Mouse (Mus musculus) heart, embryonic 11.5 days (tissue): ENCODE data around the gene Rragd. TPM values are rescaled to one million over a fixed set of nuclear protein-coding genes. Genes with fewer than 3 reads are reported as not detected.

Experiments used
- ATAC-seq: fragments of 200-750 bp; cut with Nextera tagmentation; replicated peaks from 2 replicates; pipeline ENCODE4 v1.8.0; 2017; ENCODE audit warnings: moderate library complexity; ENCODE audit not compliant: insufficient number of reproducible peaks, low FRiP score, low TSS enrichment
- H3K27ac ChIP-seq: fragments of 300-500 bp; sonication (generic); 2 replicates; pipeline ENCODE4 v1.5.1; 2014; ENCODE audit warnings: mild to moderate bottlenecking, low read depth, low read length
- H3K27me3 ChIP-seq: fragments of 300-500 bp; sonication (generic); 2 replicates; pipeline ENCODE4 v1.6.1; 2014; ENCODE audit warnings: mild to moderate bottlenecking, low read length, mixed read lengths; ENCODE audit not compliant: control insufficient read depth, insufficient read depth
- H3K36me3 ChIP-seq: fragments of 300-500 bp; sonication (generic); 2 replicates; pipeline ENCODE4 v1.6.1; 2014; ENCODE audit warnings: mild to moderate bottlenecking, low read length, moderate library complexity, mixed read lengths; ENCODE audit not compliant: control insufficient read depth, insufficient read depth
- H3K4me1 ChIP-seq: fragments of 300-500 bp; sonication (generic); 2 replicates; pipeline ENCODE4 v1.6.1; 2014; ENCODE audit warnings: low read length; ENCODE audit not compliant: control insufficient read depth, insufficient read depth
- H3K4me2 ChIP-seq: fragments of 300-500 bp; sonication (generic); 2 replicates; pipeline ENCODE4 v1.6.1; 2014; ENCODE audit warnings: mild to moderate bottlenecking, moderate library complexity
- H3K4me3 ChIP-seq: fragments of 300-500 bp; sonication (generic); 2 replicates; pipeline ENCODE4 v1.5.1; 2014; ENCODE audit warnings: low read depth, low read length
- H3K9ac ChIP-seq: fragments of 300-500 bp; sonication (generic); 2 replicates; pipeline ENCODE4 v1.6.1; 2014; ENCODE audit warnings: mild to moderate bottlenecking, low read depth, low read length, moderate library complexity
- H3K9me3 ChIP-seq: fragments of 300-500 bp; sonication (generic); replicated peaks from 2 replicates; pipeline ENCODE4 v1.6.1; 2016; ENCODE audit warnings: low read length; ENCODE audit not compliant: control insufficient read depth
- WGBS: fragments of 180-500 bp; shearing (Covaris S2); extraction: QIAGEN DNeasy Blood & Tissue Kit; methylation state at CpG from one replicate; pipeline ENCODE4 v1.1.7; 2014; ENCODE audit not compliant: insufficient replicate concordance; 5-methylcytosine and 5-hydroxymethylcytosine counted together
- polyA plus RNA-seq: library from polyadenylated mRNA; unstranded; fragments of >200 nt; fragmentation: Nextera tagmentation; extraction: Ambion mirVana; gene quantifications from 2 replicates; pipeline ENCODE4 v1.2.1, GENCODE M21; 2014

Rragd gene
- polyA plus RNA-seq, 1 experiment from 2014 or later: 54.1 TPM

- H3K4me1 ChIP-seq: no peaks in the 10 kb centered on the region
- WGBS: 78% methylated on average over 4 of the region's 4 CpGs
- no peak overlapping the region for H3K4me2 ChIP-seq
- no peaks in the 10 kb centered on the region for H3K27me3 ChIP-seq
- H3K9me3 ChIP-seq: no peaks in the 10 kb centered on the region
- no peak overlapping the region for H3K9ac ChIP-seq
- H3K36me3 ChIP-seq: peaks cover 16% of the 10 kb centered on the region
- no peak for ATAC-seq
- no peak overlapping the region for H3K27ac ChIP-seq
- H3K4me3 ChIP-seq: no peak overlapping the region
Measured at GRCm38 (mm10) chr4:33012484-33012883, 29.6 kb downstream of the Rragd start.

- Histone ChIP-seq H3K27ac (no peak overlapping the region), H3K4me2 (no peak overlapping the region), H3K4me3 (no peak overlapping the region), H3K27me3 (no peaks in the 10 kb centered on the region), H3K9ac (no peak overlapping the region), H3K36me3 (peaks cover 14% of the 10 kb centered on the region), H3K9me3 (no peaks in the 10 kb centered on the region), H3K4me1 (no peaks in the 10 kb centered on the region)
- 51% methylated on average over 9 of the region's 9 CpGs for WGBS
- ATAC-seq: peak; percentile 52; the same call in 1 of the 2 replicates
Measured at GRCm38 (mm10) chr4:33018361-33018999, 35.6 kb downstream of the Rragd start.

- Histone ChIP-seq H3K4me1 (no peaks in the 10 kb centered on the region), H3K9me3 (no peaks in the 10 kb centered on the region), H3K36me3 (0 out of 2 replicates have a peak, but pooled peaks cover 3% of the 10 kb centered on the region), H3K27ac (no peak overlapping the region), H3K4me2 (no peak overlapping the region), H3K27me3 (no peaks in the 10 kb centered on the region), H3K9ac (no peak overlapping the region), H3K4me3 (no peak overlapping the region)
- 44% methylated on average over 8 of the region's 8 CpGs for WGBS
- no peak for ATAC-seq
Measured at GRCm38 (mm10) chr4:33024420-33024819, 41.6 kb downstream of the Rragd start.

- 89% methylated on average over 7 of the region's 7 CpGs for WGBS
- H3K4me2 ChIP-seq: no peak overlapping the region
- H3K36me3 ChIP-seq: no peaks in the 10 kb centered on the region
- no peaks in the 10 kb centered on the region for H3K27me3 ChIP-seq
- peaks cover 8% of the 10 kb centered on the region for H3K4me1 ChIP-seq
- no peak overlapping the region for H3K27ac ChIP-seq
- H3K9me3 ChIP-seq: no peaks in the 10 kb centered on the region
- ATAC-seq: no peak
- no peak overlapping the region for H3K4me3 ChIP-seq
- H3K9ac ChIP-seq: no peak overlapping the region
Measured at GRCm38 (mm10) chr4:33029104-33029503, 46.3 kb downstream of the Rragd start.

GRCm38 (mm10) chr4:33030264-33031194 lies 47.7 kb downstream of the Rragd start:
- peak; percentile 65 for ATAC-seq
- peak overlapping the region; percentile 82 for H3K27ac ChIP-seq
- H3K36me3 ChIP-seq: peaks cover 3% of the 10 kb centered on the region
- peaks cover 8% of the 10 kb centered on the region for H3K4me1 ChIP-seq
- H3K27me3 ChIP-seq: no peaks in the 10 kb centered on the region
- WGBS: 2% methylated on average over 55 of the region's 55 CpGs
- peak overlapping the region; percentile 95 for H3K9ac ChIP-seq
- H3K9me3 ChIP-seq: peaks cover 3% of the 10 kb centered on the region; the same call in 1 of the 2 replicates
- peak overlapping the region; percentile 73 for H3K4me3 ChIP-seq
- peak overlapping the region; percentile 62 for H3K4me2 ChIP-seq

GRCm38 (mm10) chr4:33031195-33031960 lies 48.5 kb downstream of the Rragd start, which contains the start of gene Ube2j1:
Gene Ube2j1 (plus strand): TSS chr4:33031416.
- WGBS: under 1% methylated on average over 97 of the region's 123 CpGs
- H3K4me3 ChIP-seq: peak within 1 kb of the TSS; percentile 73

GRCm38 (mm10) chr4:33032045-33032444 lies 49.2 kb downstream of the Rragd start:
- H3K4me3 ChIP-seq: peak overlapping the region; percentile 73
- peak overlapping the region; percentile 82 for H3K27ac ChIP-seq
- peaks cover 6% of the 10 kb centered on the region for H3K36me3 ChIP-seq
- no peak for ATAC-seq
- no peaks in the 10 kb centered on the region for H3K27me3 ChIP-seq
- peaks cover 5% of the 10 kb centered on the region; the same call in 1 of the 2 replicates for H3K9me3 ChIP-seq
- H3K9ac ChIP-seq: peak overlapping the region; percentile 95
- peak overlapping the region; percentile 62 for H3K4me2 ChIP-seq
- 27% methylated on average over 4 of the region's 4 CpGs for WGBS
- peaks cover 8% of the 10 kb centered on the region for H3K4me1 ChIP-seq

More at GRCm38 (mm10) chr4:33031195-33031960, 48.5 kb downstream of the Rragd start, which contains the start of gene Ube2j1:
- Histone ChIP-seq H3K27ac (peak within 1 kb of the TSS; percentile 82), H3K4me1 (peaks cover 8% of the 10 kb centered on the region), H3K36me3 (peaks cover 6% of the 10 kb centered on the region), H3K4me2 (peak within 1 kb of the TSS; percentile 62), H3K9me3 (peaks cover 5% of the 10 kb centered on the region; the same call in 1 of the 2 replicates), H3K27me3 (no peaks in the 10 kb centered on the region), H3K9ac (peak within 1 kb of the TSS; percentile 95)
- peak; percentile 97 for ATAC-seq

GRCm38 (mm10) chr4:33033515-33033914 lies 50.7 kb downstream of the Rragd start:
- H3K9ac ChIP-seq: no peak overlapping the region
- peaks cover 6% of the 10 kb centered on the region for H3K36me3 ChIP-seq
- 41% methylated on average over 6 of the region's 6 CpGs for whole genome bisulfite sequencing
- H3K27ac ChIP-seq: no peak overlapping the region
- no peak for ATAC-seq
- H3K9me3 ChIP-seq: peaks cover 5% of the 10 kb centered on the region; the same call in 1 of the 2 replicates
- H3K4me3 ChIP-seq: no peak overlapping the region
- H3K27me3 ChIP-seq: no peaks in the 10 kb centered on the region
- H3K4me2 ChIP-seq: no peak overlapping the region
- peaks cover 8% of the 10 kb centered on the region for H3K4me1 ChIP-seq
